Mouse (Mus musculus) kidney, adult 8-10 months (tissue): Measurements from ENCODE around the gene Trim58.

Experiments
- DNase-seq, 2 experiments: peaks; one replicate each; pipeline ENCODE4 v3.0.0; 2022

Gene Trim58

GRCm38 (mm10) chr11:58640272-58640867 is at the start of gene Trim58:
Trim58 (plus strand) TSS chr11:58640465.
- no peak for DNase-seq

- DNase-seq: no peak
These were observed 45.5 kb upstream of the Trim58 start, which contains the start of gene Olfr324 for GRCm38 (mm10) chr11:58594814-58595213. Olfr324 (plus strand) TSS chr11:58595114.

- DNase-seq: no peak
These were observed 42.4 kb upstream of the Trim58 start for GRCm38 (mm10) chr11:58597837-58598236.

DNA sequence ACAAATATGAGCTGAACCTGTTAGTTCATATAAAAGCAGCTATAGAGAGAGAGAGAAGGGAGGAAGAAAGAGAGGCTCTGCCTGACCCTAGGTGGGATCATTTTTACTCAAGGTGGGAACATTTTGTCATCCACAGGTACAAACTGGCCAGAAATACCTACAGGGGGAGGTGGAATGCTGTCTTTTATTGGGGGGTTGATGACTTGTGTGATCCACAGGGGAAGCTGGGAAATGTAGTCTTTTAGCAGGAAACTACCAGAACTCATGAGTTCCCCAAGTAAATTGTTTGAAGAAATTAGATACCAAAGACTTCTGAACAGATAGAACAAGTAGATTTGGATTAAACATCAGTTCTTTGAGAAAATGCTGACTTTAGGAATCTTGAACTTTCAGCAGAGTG is 38.2 kb upstream of the Trim58 start:
- DNase-seq: no peak

DNA sequence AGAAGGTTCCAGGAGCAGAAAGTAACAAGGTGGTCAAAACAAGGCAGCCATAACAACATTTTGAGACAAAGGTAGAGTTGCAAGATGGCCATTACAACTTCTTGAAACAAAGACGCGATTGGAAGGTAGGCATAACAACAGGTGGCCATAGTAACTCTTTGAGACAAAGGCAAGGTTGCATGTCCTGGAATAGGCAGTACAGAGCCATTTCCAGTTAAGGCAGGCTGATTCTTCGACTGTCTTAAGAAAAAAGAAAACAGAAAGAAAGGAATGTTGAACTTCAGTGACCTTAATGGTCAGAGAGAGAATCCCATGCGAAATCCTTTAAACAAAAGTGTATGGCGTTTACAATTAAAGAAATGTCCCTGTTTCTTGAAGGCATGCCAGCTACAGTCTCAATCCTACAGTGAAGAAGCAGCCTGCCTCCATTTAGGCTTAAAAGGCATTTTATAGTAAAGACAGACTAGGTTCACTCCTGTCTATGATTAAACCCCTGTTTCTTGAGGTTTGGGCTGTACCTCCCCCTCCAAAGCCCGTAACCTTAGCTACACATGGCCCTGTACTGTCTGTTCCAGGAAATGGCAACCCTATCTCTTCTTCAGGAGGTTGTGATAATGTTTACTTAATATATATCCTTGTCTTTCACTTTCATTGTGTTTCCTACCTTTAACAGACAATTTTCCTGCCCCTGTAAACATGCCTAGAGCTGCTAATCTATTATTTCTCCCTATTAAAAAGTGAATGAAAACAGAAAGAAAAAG is 37.3 kb upstream of the Trim58 start:
- DNase-seq: no peak

DNA sequence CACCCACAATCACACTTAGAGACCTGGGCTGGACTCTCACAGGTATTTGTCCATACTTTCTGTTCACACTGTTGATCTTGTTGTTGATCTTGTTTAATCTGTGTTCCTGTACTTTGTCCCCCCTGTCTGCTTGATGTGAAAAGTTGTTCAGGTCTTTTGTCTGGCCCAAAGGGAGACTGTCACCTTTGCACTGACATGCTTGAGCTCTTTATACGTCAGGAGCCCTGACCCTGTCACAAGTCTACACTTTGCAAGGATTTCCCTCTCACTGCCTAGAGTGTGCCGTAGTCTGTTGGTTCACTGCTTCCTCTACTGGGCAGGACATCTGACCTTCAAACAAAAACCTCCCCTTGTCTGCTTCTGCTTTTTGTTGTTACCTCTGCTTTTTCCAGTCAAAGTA is 35.6 kb upstream of the Trim58 start:
- DNase-seq: no peak

DNA sequence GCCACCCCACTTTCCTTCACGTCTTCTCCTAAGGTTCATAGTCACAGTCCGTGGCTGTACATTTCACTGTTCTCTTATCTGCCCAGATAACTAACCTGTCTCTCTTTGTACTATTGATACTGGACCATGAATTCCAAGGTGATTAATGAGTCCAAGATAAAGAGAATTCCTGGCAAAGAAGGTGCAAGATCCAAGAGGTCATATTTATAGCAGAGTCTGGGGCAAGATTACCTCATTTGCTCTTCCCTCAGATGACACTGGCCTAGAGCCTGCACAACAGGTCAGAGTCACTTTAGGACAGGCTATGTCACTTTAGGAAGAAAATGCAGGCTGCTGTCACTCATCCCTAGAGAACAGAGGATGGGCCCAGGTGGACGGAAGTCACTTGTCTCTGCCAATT is 35.0 kb upstream of the Trim58 start:
- no peak for DNase-seq

- DNase-seq: no peak
These were observed 33.9 kb upstream of the Trim58 start for GRCm38 (mm10) chr11:58606177-58606919.

DNA sequence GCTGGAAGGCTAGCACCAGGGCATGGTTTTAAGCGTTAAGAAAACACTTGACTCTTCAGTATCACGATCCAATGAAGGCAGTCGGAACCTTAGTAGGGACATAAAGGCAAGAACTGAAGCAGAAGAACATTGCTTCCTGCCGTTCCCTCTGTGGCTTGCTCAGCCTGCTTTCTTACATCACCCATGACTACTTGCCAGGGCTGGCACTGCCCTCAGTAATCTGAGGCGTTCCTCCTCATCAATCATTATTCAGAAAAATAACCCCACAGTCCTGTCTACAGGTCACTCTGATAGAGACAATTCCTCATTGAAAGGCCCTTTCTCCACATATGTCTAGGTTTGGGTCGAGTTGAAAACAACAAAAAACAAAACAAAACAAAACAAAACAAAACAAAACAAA is 33.2 kb upstream of the Trim58 start:
- peak in 1 of 2 experiments; percentile 5 for DNase-seq

DNA sequence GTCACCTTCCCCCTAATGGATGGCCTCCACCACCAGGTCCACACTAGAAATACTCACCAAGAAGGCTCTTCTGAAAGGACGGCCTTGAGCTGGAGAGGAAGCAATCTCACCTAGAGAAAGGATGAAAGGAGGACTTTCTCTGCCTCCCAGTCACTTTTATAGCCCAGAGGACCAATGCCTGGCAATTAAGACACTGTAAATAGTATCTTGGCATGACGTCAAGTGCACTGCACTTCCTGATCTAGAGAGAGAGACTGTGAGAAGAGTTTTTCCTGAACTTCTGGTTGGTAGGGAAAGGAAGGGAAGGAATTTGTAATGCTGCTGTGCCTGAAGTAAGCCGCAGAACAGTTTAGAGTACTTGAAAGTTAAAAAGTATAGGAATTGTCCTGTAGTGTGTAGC is 26.9 kb upstream of the Trim58 start:
- no peak for DNase-seq

- DNase-seq: peak; percentile 5 to 31
These were observed 25.7 kb upstream of the Trim58 start for GRCm38 (mm10) chr11:58614526-58614925.

GRCm38 (mm10) chr11:58615975-58616374 is 24.3 kb upstream of the Trim58 start, which contains the start of gene 2210407C18Rik:
2210407C18Rik (minus strand) TSS chr11:58616075.
- DNase-seq: no peak

GRCm38 (mm10) chr11:58618369-58618768 is 21.9 kb upstream of the Trim58 start:
- no peak for DNase-seq

GRCm38 (mm10) chr11:58618793-58619192 is 21.5 kb upstream of the Trim58 start:
- no peak for DNase-seq

DNA sequence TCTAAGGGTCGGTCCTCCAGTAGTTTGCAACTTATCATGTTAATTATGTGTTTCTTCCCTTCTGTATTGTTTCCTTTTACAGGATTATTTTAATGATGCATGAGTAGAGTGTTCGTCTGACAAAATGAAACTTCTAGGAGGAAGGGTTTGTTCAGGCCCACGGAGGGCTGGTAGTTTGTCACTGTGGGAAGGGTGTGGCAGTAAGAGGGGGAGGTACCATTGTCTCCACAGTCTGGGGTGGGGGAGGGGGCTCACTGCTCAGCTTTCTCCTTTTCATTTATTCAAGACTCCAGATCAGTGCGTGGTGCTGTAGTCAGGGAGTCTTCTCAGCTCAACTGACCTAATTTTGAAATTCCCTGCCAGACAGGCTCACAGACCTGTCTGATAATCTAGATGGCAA is 14.1 kb upstream of the Trim58 start:
- DNase-seq: no peak

GRCm38 (mm10) chr11:58630401-58630800 is 9.9 kb upstream of the Trim58 start, which contains the start of gene Olfr323:
Olfr323 (minus strand) TSS chr11:58630501.
- no peak for DNase-seq

DNA sequence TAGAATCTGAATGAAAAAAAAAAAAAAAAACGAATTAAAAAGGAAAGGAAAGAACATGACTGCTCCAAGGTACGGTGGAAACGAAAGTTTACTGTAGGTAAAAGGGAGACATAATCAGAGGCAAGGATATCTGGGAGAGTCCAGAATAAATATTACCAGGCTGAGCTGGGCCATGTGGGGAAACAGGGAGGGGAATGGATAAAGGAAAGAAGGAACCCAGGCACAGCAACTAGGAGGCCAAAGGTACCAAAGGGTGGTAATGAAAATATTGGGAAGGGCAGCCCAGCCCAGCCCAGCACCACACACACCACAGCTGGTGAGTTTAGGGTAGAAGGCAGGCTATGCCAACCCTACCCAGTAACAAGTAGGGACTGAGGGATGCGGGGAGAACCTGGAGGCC is 5.4 kb upstream of the Trim58 start:
- DNase-seq: no peak

GRCm38 (mm10) chr11:58636376-58636977 is 3.8 kb upstream of the Trim58 start:
- peak in 1 of 2 experiments; percentile 37 for DNase-seq

DNA sequence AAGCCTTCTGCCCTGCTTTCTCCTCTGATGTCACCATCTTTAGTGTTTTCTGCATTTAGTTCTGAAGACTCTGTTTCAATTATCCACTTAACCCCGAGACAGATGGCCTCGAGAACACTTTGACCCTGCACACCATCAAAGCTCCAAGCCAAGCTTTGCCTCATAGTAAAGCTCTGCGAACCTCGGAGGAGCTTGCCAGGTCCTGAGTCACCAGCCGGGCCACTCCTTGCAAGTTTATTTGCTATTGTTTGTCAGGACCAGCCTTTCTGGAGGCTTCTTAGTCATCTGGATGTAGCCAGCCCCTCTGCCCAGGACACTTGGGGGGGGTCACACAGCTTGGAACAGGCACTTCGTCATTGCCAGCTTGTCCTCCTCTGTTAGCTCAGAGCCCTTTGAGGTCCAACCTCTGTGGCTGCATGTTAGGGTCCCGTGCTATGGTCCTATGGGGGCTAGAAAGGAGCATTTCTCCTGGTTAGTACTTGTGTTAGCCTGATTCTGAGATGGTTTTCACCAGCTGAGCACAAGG is 2.0 kb upstream of the Trim58 start:
- DNase-seq: no peak

GRCm38 (mm10) chr11:58641057-58641456 is 792 bp downstream of the Trim58 start:
- DNase-seq: no peak

GRCm38 (mm10) chr11:58641638-58642358 is 1.5 kb downstream of the Trim58 start:
- DNase-seq: no peak

- DNase-seq: peak in 1 of 2 experiments; percentile 5
These were observed 3.1 kb downstream of the Trim58 start for GRCm38 (mm10) chr11:58643350-58643749.
